Mouse (Mus musculus) ES-CJ7 (cell line): ENCODE results near the gene Ptcd2.
"Not testable (repeated sequence)": the region's sequence is repeated elsewhere in the genome, so short reads cannot be mapped to it uniquely, and the experiment has no call there.

ENCODE experiments used
- DNase-seq: peaks from one replicate; pipeline ENCODE4 v3.0.0; 2011; ENCODE audit warnings: low read depth, low spot score

The Ptcd2 gene

GRCm38 (mm10) chr13:99355861-99356260 is 11.4 kb upstream of the Ptcd2 start:
- DNase-seq = no peak

GRCm38 (mm10) chr13:99355072-99355471 is 10.6 kb upstream of the Ptcd2 start:
- DNase-seq = no peak

DNA sequence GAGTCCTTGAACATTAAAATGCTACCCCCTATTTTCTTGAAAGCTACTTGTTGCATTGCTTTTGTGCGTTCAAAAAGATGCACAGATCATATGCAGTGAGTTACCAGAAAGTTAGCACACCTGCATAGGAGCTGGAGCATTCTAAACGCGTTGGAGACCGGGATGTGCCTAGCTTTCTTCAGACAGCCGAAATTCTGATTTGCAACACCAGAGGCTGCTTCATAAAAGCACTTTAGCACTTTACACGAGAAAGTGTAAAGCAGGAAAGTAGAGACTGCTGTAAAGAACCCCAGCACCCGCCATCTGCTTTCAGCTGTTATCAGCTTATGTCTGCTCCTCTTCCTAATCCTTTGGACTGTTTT is 9.0 kb upstream of the Ptcd2 start:
- no peak for DNase-seq

DNA sequence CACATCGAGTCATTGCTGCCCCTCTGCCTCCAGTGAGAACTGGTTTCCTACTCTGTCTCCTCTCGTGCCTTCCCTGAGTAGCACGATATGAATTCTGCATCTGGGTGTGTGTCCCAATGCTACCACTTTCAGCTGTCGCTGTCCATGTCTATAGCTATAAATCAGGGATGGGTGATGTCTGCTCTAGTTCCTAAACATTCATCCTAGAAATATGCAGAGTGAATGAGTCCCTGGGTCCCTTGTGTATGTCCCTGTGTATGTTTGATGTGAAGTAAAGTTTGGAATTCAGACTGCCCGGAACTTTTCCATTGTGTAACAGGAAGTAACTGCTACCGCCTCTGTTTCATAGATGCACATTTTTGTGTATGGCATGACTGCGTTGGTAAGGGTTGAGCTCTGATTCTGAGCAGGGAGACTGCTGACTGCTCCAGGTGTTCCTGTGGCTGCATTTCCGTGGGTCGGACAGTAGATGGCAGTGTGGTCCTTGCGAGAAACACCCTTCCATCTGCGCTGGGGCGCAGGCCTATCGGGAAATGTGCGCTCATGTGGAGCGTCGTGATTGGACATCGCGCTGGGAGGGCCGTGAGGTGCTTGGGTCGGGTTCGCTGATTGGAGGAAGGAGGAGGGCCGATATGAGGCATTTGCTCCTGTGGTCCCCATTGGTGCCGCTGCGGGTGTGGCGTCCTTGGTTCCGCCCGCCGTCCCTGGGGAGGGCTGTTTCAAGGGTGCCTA is 8.4 kb upstream of the Ptcd2 start:
- peak; percentile 99 for DNase-seq

GRCm38 (mm10) chr13:99351596-99351995 is 7.1 kb upstream of the Ptcd2 start:
- DNase-seq = no peak

DNA sequence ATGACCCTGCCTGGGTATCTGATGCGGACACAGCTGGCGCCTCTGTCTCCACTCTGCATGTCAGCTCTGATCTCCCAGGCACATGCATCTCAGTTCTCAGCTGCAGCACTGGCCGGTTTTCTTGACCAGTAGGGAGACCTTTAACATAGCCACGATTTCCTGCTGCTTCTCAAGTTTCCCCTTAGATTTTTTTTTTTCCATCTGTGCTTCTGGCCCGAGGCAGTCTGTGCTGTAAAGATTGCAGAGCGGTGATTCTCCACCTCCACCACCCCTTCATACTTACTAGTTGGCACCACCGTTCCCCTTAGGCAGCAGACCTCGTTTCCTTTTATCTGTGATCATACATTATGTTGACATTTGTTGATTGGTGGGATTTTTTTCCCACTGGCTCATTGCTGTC is 6.7 kb upstream of the Ptcd2 start:
- DNase-seq = no peak

DNA sequence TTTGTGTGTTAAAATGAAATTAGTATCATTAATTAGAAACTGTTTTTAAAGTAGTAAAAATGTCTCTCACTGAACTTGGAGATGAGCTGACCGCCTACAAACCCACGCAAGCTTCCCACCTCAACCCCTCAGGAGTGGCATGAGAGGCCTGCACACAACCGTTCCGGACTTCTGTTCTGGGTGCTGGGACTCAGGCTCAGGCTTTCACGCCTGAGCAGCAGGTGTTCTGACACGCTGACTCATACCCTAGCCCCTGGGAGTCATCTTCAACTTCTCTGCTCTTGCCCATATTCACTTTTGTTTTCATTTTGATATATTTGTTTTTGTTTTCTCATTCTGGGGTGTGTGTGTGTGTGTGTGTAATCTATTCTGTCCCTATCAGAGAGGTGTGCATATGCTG is 5.5 kb upstream of the Ptcd2 start:
- DNase-seq = no peak

DNA sequence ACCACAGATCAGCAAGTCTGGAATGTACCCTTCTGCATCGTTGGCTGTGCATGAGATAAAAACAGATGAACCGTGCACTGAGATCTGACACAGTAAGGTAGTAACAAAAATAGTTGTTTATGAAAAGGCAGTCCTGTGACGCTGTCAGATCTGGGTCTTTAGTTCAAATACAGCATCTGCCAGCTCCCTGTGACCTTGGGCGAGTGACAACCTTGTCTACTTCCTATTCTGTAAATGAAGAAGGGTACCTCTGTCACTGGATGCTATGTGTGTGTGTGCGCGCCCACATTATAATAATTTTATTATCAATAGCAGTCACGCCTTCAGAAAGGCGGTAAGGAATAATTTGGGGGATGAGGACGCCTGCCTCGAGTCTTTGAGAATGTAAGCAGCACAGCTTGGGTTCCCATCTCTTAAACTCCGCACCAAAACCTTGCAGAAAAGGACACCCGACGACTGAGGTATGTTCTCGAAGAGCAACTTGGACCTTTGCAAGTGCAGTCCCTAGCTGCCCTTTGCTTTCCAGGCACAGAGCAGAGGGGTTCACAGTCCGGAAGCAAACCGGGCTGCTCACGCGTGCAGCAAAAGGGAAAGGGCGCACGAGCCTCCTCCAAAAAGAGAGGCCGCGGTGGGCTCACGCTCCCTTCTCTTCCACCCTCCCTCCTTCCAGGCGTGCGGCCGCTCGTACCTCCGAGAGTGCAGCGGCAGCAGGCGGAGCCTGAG is 468 bp downstream of the Ptcd2 start:
- DNase-seq = no peak

- DNase-seq = no peak
Measured at GRCm38 (mm10) chr13:99341504-99341903, 3.0 kb downstream of the Ptcd2 start.

DNA sequence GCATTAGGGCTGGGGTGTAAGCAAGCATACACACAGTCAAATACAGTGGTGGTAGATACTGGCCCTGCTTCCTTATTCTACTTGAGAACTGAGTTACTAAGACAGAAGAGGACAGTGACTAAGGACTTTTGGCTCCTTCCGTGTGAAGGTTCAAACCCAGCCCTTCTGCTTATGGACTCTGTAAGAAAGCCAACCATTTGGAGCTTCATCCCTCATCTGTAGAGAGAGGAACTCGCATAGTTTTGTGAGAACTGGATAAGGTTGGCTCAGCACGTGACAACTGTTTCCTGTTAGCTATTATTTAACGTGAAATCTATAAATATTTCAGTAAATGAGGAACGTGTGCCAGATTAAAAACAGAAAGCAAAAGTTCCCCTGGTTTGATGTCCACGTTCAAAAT is 7.0 kb downstream of the Ptcd2 start:
- no peak for DNase-seq

DNA sequence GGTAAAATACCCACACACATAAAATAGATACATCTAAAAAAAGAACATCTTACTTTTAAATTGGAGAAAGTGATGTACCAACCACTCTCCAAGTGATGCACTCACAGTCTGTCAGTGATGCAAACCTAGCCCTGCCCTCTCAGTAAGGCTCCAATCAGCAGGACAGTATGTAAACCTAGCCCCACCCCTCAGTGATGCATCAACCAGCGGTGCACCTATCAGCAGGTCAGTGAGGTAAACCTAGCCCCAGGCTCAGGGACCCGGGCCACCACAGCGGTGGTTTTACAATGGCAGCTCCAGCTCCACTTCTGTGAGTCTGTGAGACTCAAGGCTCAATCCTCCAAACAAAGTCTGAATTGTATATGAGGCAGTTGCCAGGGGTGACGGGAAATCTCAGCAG is 13.2 kb downstream of the Ptcd2 start:
- peak; percentile 43 for DNase-seq

DNA sequence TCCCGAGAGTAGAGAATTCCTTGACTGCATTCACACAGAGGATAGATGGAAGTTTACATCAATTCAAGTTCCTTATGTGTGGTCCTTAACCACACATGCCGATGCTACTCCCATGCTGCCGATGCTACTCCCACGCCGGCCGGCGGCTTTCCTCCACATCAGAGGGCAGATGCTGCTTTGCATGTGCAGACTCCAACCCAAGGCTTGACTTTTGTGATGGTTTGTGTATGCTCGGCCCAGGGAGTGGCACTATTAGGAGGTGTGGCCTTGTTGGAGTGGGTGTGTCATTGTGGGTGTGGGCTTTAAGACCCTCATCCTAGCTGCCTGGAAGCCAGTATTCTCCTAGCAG is 20.2 kb downstream of the Ptcd2 start:
- DNase-seq = not testable (repeated sequence)

- no peak for DNase-seq
Measured at GRCm38 (mm10) chr13:99323632-99324336, 20.7 kb downstream of the Ptcd2 start.

DNA sequence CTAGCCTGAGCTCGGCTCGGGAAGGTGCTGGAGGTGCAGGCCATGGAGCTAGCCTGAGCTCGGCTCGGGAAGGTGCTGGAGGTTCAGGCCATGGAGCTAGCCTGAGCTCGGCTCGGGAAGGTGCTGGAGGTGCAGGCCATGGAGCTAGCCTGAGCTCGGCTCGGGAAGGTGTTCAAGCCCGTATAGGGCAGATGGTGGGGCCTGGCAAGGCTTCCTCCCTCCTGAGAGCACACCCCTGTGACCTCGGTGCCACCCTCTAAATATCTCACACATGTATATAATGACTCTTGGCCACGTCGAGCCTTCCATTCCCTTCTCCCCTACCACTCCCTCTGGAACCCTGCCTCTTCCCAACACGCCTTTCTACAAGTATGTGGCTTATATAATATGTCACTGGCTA is 21.6 kb downstream of the Ptcd2 start:
- DNase-seq = not testable (repeated sequence)

- DNase-seq = no peak
Measured at GRCm38 (mm10) chr13:99320453-99320852, 24.1 kb downstream of the Ptcd2 start.

- peak; percentile 11 for DNase-seq
Measured at GRCm38 (mm10) chr13:99317058-99317457, 27.4 kb downstream of the Ptcd2 start.

DNA sequence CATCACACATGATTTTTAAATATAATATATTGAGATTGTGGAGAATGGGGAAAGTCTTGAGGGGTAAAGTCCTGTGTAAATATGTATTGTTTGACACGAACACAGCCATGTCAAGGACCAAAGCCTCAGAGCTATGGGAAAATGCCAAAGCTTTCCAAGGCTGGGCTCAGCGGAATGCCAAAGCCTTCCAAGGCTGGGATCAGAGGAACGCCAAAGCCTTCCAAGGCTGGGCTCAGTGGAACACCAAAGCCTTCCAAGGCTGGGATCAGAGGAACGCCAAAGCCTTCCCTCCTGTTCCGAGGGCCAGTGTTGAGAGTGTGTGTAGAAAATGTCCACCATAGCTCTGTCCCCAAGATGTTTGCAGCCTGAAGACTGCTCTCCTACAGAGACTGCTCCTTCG is 28.1 kb downstream of the Ptcd2 start:
- no peak for DNase-seq

GRCm38 (mm10) chr13:99314657-99315181 is 29.8 kb downstream of the Ptcd2 start:
- DNase-seq = no peak

- DNase-seq = no peak
Measured at GRCm38 (mm10) chr13:99314098-99314497, 30.4 kb downstream of the Ptcd2 start.

DNA sequence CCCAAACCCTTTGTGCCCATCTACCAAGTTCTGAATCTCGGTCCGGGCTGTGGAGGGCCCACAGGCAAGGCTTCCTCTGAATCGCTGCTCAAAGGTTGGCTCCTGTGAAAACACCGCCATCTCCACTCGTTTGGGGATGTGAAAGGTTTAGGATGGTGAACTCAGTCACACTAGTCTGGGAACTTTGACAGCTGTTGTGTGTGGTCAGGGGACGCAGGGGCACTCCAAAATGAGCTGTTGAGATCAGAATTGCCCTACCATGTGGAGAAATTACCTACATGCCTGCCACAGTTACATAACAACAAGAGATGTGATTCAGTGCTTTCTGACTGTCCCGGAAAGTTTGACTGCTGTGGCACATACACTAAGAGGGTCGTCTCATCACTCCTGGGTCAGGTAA is 36.1 kb downstream of the Ptcd2 start:
- DNase-seq = no peak

DNA sequence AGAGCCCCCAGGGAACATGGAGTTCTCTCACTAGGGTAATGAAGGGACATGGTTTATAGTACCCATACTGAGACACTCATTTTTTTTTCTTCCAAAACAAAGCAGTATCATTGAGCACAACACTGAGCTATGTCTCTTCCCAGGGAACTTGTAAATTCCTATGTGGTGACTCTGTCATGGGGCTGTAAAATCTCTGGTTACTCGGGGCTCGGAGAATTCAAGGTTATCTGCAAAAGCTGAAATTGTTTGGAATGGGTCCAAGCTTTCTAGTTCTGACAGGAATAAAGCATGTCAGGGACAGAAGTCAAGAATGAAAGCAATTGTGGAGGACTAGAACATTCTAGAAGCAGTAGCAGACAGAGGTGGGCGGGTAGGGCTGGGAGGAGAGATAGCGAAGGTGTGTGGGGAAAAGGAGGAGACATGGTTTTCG is 36.6 kb downstream of the Ptcd2 start:
- no peak for DNase-seq

GRCm38 (mm10) chr13:99306164-99306563 is 38.3 kb downstream of the Ptcd2 start:
- DNase-seq = no peak

DNA sequence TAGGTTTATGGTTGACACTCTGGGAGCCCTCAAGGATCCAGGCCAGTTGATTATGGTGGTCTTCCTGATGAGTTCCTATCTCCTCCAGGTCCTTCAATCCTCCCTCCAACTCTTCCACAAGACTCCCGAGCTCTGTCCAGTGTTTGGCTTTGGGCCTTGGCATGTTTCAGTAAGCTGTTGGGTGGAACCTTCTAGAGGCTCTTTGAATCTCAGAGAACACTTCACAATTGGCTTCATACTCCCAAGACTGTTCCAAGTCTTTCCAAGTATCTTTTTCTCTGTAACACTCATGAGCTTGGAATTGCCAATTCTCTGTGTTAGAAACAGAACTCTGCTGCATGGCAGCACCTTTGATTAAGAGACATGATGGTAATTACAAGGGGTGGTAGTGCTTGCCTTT is 39.3 kb downstream of the Ptcd2 start:
- DNase-seq = no peak
